In genomic region chr8:87064768-87065167, GRCm38 (mm10) we compare ENCODE assay signal across 16 mouse cellular contexts.
DNase-seq lines count a peak whose midpoint lies in the region; ATAC-seq lines count a peak whose summit lies in the region.
"Had no signal": no experiment of that assay in that cellular context is flagged by ENCODE, and none has a peak within 500 bp of the region (broad histone marks: within the 10 kb centered on the region; RNA-seq: fewer than 3 reads in every experiment).

No protein-coding gene starts in this region.

- ATAC-seq in midbrain, embryonic 13.5 days = peak; percentile 48; the same call in 1 of the 2 replicates
- ATAC-seq in midbrain, embryonic 11.5 days (ENCODE audit: low FRiP score) = no peak
- ATAC-seq in forebrain, embryonic 16.5 days = peak; percentile 20; the same call in 1 of the 2 replicates
- ATAC-seq in limb, embryonic 11.5 days (ENCODE audit: insufficient number of reproducible peaks, low FRiP score, low TSS enrichment, low read depth) = no peak
- ATAC-seq: intestine, postnatal 0 days; lung, postnatal 0 days had no signal

- no peak overlapping the region for H3K4me3 ChIP-seq in midbrain, embryonic 13.5 days (replicated peaks)
- no peak overlapping the region for H3K4me3 ChIP-seq in midbrain, embryonic 11.5 days (ENCODE audit: low read depth, low read length)
- no peak overlapping the region for H3K4me3 ChIP-seq in forebrain, embryonic 16.5 days (replicated peaks; ENCODE audit: low read length)
- H3K4me3 ChIP-seq in limb, embryonic 11.5 days (ENCODE audit: low read depth, low read length) = no peak overlapping the region
- H3K4me3 ChIP-seq: embryonic facial prominence, embryonic 10.5 days; heart, embryonic 13.5 days; limb, embryonic 13.5 days had no signal

- H3K4me1 ChIP-seq in midbrain, embryonic 13.5 days (replicated peaks) = peaks cover 12% of the 10 kb centered on the region
- no peaks in the 10 kb centered on the region for H3K4me1 ChIP-seq in midbrain, embryonic 11.5 days (ENCODE audit: control insufficient read depth, insufficient read depth, low read length)
- peaks cover 12% of the 10 kb centered on the region for H3K4me1 ChIP-seq in forebrain, embryonic 16.5 days (replicated peaks; ENCODE audit: control insufficient read depth, insufficient read depth, low read length)
- 0 out of 2 replicates have a peak, but pooled peaks cover 2% of the 10 kb centered on the region for H3K4me1 ChIP-seq in limb, embryonic 11.5 days (ENCODE audit: control insufficient read depth, insufficient read depth, low read length)

- peak overlapping the region; percentile 57 for H3K27ac ChIP-seq in midbrain, embryonic 13.5 days
- no peak overlapping the region for H3K27ac ChIP-seq in midbrain, embryonic 11.5 days (ENCODE audit: low read depth, low read length)
- no peak overlapping the region for H3K27ac ChIP-seq in forebrain, embryonic 16.5 days (ENCODE audit: low read length)
- 0 out of 2 replicates have a peak overlapping the region, but pooled peaks have one; percentile 30 for H3K27ac ChIP-seq in limb, embryonic 11.5 days (replicated peaks; ENCODE audit: low read depth, low read length)
- H3K27ac ChIP-seq: embryonic facial prominence, embryonic 10.5 days; heart, embryonic 13.5 days; limb, embryonic 13.5 days; liver, embryonic 14.5 days had no signal

- no peak for DNase-seq in midbrain, embryonic 11.5 days (ENCODE audit: low spot score, missing footprints)
- no peak for DNase-seq in limb, embryonic 11.5 days (ENCODE audit: low spot score)
- DNase-seq in lung, postnatal 36 days = no peak
- DNase-seq in lung, postnatal 14 days = no peak
- DNase-seq in gastrocnemius, postnatal 10 days = no peak
- DNase-seq: adrenal gland, postnatal 10 days; gastrocnemius, postnatal 36 days; heart, postnatal 36 days had no signal

- 81% methylated on average over 9 of the region's 9 CpGs for WGBS in midbrain, embryonic 13.5 days
- WGBS in midbrain, embryonic 11.5 days = 86% methylated on average over 9 of the region's 9 CpGs
- 20% methylated on average over 9 of the region's 9 CpGs for WGBS in forebrain, embryonic 16.5 days
- 79% methylated on average over 9 of the region's 9 CpGs for WGBS in limb, embryonic 11.5 days

- H3K27me3 ChIP-seq in midbrain, embryonic 13.5 days = no peaks in the 10 kb centered on the region
- no peaks in the 10 kb centered on the region for H3K27me3 ChIP-seq in midbrain, embryonic 11.5 days (ENCODE audit: control insufficient read depth, insufficient read depth, low read length)
- no peaks in the 10 kb centered on the region for H3K27me3 ChIP-seq in forebrain, embryonic 16.5 days (replicated peaks; ENCODE audit: control insufficient read depth, insufficient read depth, low read length)
- no peaks in the 10 kb centered on the region for H3K27me3 ChIP-seq in limb, embryonic 11.5 days (ENCODE audit: control insufficient read depth, insufficient read depth, low read length)
- H3K27me3 ChIP-seq: heart, embryonic 13.5 days had no signal

- H3K4me2 ChIP-seq in midbrain, embryonic 13.5 days (replicated peaks) = no peak overlapping the region
- no peak overlapping the region for H3K4me2 ChIP-seq in midbrain, embryonic 11.5 days
- no peak overlapping the region for H3K4me2 ChIP-seq in forebrain, embryonic 16.5 days (ENCODE audit: low read length)
- H3K4me2 ChIP-seq in limb, embryonic 11.5 days (ENCODE audit: low read depth, severe bottlenecking) = no peak overlapping the region
- H3K4me2 ChIP-seq: heart, embryonic 13.5 days; limb, embryonic 13.5 days had no signal

- H3K9ac ChIP-seq in midbrain, embryonic 13.5 days (replicated peaks) = no peak overlapping the region
- no peak overlapping the region for H3K9ac ChIP-seq in midbrain, embryonic 11.5 days (ENCODE audit: low read length)
- no peak overlapping the region for H3K9ac ChIP-seq in forebrain, embryonic 16.5 days (replicated peaks; ENCODE audit: low read depth, low read length)
- H3K9ac ChIP-seq in limb, embryonic 11.5 days (ENCODE audit: low read length) = no peak overlapping the region
- H3K9ac ChIP-seq: heart, embryonic 13.5 days; limb, embryonic 13.5 days; liver, embryonic 14.5 days had no signal

- H3K9me3 ChIP-seq in midbrain, embryonic 13.5 days = no peaks in the 10 kb centered on the region
- H3K9me3 ChIP-seq in midbrain, embryonic 11.5 days (ENCODE audit: control insufficient read depth, low read length) = no peaks in the 10 kb centered on the region; the same call in 1 of the 2 replicates
- H3K9me3 ChIP-seq in forebrain, embryonic 16.5 days (ENCODE audit: control insufficient read depth, low read length) = no peaks in the 10 kb centered on the region
- no peaks in the 10 kb centered on the region for H3K9me3 ChIP-seq in limb, embryonic 11.5 days (ENCODE audit: control insufficient read depth, low read length)

- H3K36me3 ChIP-seq in midbrain, embryonic 13.5 days = no peaks in the 10 kb centered on the region
- no peaks in the 10 kb centered on the region for H3K36me3 ChIP-seq in midbrain, embryonic 11.5 days (ENCODE audit: control insufficient read depth, insufficient read depth, low read length)
- H3K36me3 ChIP-seq in forebrain, embryonic 16.5 days (ENCODE audit: control insufficient read depth, insufficient read depth) = no peaks in the 10 kb centered on the region
- H3K36me3 ChIP-seq in limb, embryonic 11.5 days (ENCODE audit: control insufficient read depth, insufficient read depth, low read length) = no peaks in the 10 kb centered on the region
- H3K36me3 ChIP-seq: embryonic facial prominence, embryonic 10.5 days; heart, embryonic 13.5 days; limb, embryonic 13.5 days had no signal

Comparison
In these comparisons a context has a peak if more than half of its experiments do, and no peak if none do; other contexts are left out.
1. ATAC-seq: peak in midbrain, embryonic 13.5 days (single experiment) and forebrain, embryonic 16.5 days (single experiment); none in midbrain, embryonic 11.5 days (single experiment) and limb, embryonic 11.5 days (single experiment).
2. H3K27ac ChIP-seq: peak in midbrain, embryonic 13.5 days (single experiment) and limb, embryonic 11.5 days (single experiment); none in midbrain, embryonic 11.5 days (single experiment) and forebrain, embryonic 16.5 days (single experiment).